Mouse (Mus musculus): ENCODE data around the gene Stk16. TPM values are rescaled to one million over a fixed set of nuclear protein-coding genes. Genes with fewer than 3 reads are reported as not detected.

The Stk16 gene
- polyA plus RNA-seq, 1 experiment from 2014 or later, result 138 TPM

- 92% methylated on average over 9 of the region's 9 CpGs for WGBS
- ATAC-seq (ENCODE audit: low read depth), result no peak
- peaks cover 51% of the 10 kb centered on the region for H3K27me3 ChIP-seq
- H3K4me2 ChIP-seq, result no peak overlapping the region
- no peaks in the 10 kb centered on the region for H3K9me3 ChIP-seq
- no peak overlapping the region for H3K9ac ChIP-seq
- H3K4me1 ChIP-seq (replicated peaks), result peaks cover 43% of the 10 kb centered on the region
- H3K27ac ChIP-seq (replicated peaks), result no peak overlapping the region
- H3K36me3 ChIP-seq, result peaks cover 43% of the 10 kb centered on the region
- no peak overlapping the region for H3K4me3 ChIP-seq
Measured at GRCm38 (mm10) chr1:75215785-75216184, 5.1 kb downstream of the Stk16 start.

GRCm38 (mm10) chr1:75216797-75217585, 6.4 kb downstream of the Stk16 start:
- H3K36me3 ChIP-seq, result peaks cover 41% of the 10 kb centered on the region
- H3K27me3 ChIP-seq, result peaks cover 63% of the 10 kb centered on the region
- H3K4me3 ChIP-seq, result no peak overlapping the region
- H3K9me3 ChIP-seq, result no peaks in the 10 kb centered on the region
- no peak for ATAC-seq (ENCODE audit: low read depth)
- H3K4me1 ChIP-seq (replicated peaks), result peaks cover 34% of the 10 kb centered on the region
- H3K27ac ChIP-seq (replicated peaks), result no peak overlapping the region
- no peak overlapping the region for H3K4me2 ChIP-seq
- H3K9ac ChIP-seq, result no peak overlapping the region
- WGBS, result 79% methylated on average over 13 of the region's 13 CpGs

GRCm38 (mm10) chr1:75217893-75218226, 7.2 kb downstream of the Stk16 start:
- Histone ChIP-seq H3K4me3 (peak overlapping the region; percentile 54; the same call in 1 of the 2 replicates), H3K9me3 (no peaks in the 10 kb centered on the region), H3K9ac (0 out of 2 replicates have a peak overlapping the region, but pooled peaks have one; percentile 69), H3K27me3 (peaks cover 72% of the 10 kb centered on the region), H3K27ac (replicated peaks) (no peak overlapping the region), H3K36me3 (peaks cover 33% of the 10 kb centered on the region), H3K4me2 (peak overlapping the region; percentile 86), H3K4me1 (replicated peaks) (peaks cover 25% of the 10 kb centered on the region)
- 5% methylated on average over 6 of the region's 6 CpGs for WGBS
- no peak for ATAC-seq (ENCODE audit: low read depth)

GRCm38 (mm10) chr1:75218227-75219001, 7.8 kb downstream of the Stk16 start:
- no peak overlapping the region for H3K27ac ChIP-seq (replicated peaks)
- H3K4me3 ChIP-seq, result peak overlapping the region; percentile 54
- H3K9ac ChIP-seq, result peak overlapping the region; percentile 69
- WGBS, result 1% methylated on average over 38 of the region's 38 CpGs
- H3K9me3 ChIP-seq, result no peaks in the 10 kb centered on the region
- H3K27me3 ChIP-seq, result peaks cover 78% of the 10 kb centered on the region
- H3K36me3 ChIP-seq, result peaks cover 28% of the 10 kb centered on the region
- peak; percentile 46 for ATAC-seq (ENCODE audit: low read depth)
- peak overlapping the region; percentile 86 for H3K4me2 ChIP-seq
- peaks cover 20% of the 10 kb centered on the region for H3K4me1 ChIP-seq (replicated peaks)

- Histone ChIP-seq H3K9me3 (no peaks in the 10 kb centered on the region), H3K9ac (peak overlapping the region; percentile 69), H3K4me2 (peak overlapping the region; percentile 86), H3K4me3 (peak overlapping the region; percentile 54), H3K36me3 (peaks cover 21% of the 10 kb centered on the region), H3K4me1 (replicated peaks) (peaks cover 20% of the 10 kb centered on the region), H3K27ac (replicated peaks) (no peak overlapping the region), H3K27me3 (peaks cover 80% of the 10 kb centered on the region)
- ATAC-seq (ENCODE audit: low read depth), result peak; percentile 80; the same call in 1 of the 2 replicates
- WGBS, result 0% methylated on average over 24 of the region's 24 CpGs
Measured at GRCm38 (mm10) chr1:75219078-75219477, 8.4 kb downstream of the Stk16 start.

- Histone ChIP-seq H3K4me1 (replicated peaks) (peaks cover 20% of the 10 kb centered on the region), H3K27ac (replicated peaks) (no peak within 1 kb of the TSS), H3K4me3 (peak within 1 kb of the TSS; percentile 54), H3K36me3 (peaks cover 16% of the 10 kb centered on the region), H3K9me3 (no peaks in the 10 kb centered on the region), H3K4me2 (peak within 1 kb of the TSS; percentile 86), H3K27me3 (peaks cover 80% of the 10 kb centered on the region), H3K9ac (peak within 1 kb of the TSS; percentile 69)
- under 1% methylated on average over 34 of the region's 34 CpGs for WGBS
- peak; percentile 66; the same call in 1 of the 2 replicates for ATAC-seq (ENCODE audit: low read depth)
Measured at GRCm38 (mm10) chr1:75219531-75219930, 8.9 kb downstream of the Stk16 start, which contains the start of gene Tuba4a. Gene Tuba4a (minus strand): TSS chr1:75219865.

GRCm38 (mm10) chr1:75221538-75221937, 10.9 kb downstream of the Stk16 start:
- H3K9me3 ChIP-seq, result no peaks in the 10 kb centered on the region
- no peak overlapping the region for H3K4me2 ChIP-seq
- no peak overlapping the region for H3K9ac ChIP-seq
- 82% methylated on average over 3 of the region's 3 CpGs for WGBS
- ATAC-seq (ENCODE audit: low read depth), result no peak
- H3K27ac ChIP-seq (replicated peaks), result no peak overlapping the region
- H3K27me3 ChIP-seq, result peaks cover 72% of the 10 kb centered on the region
- no peak overlapping the region for H3K4me3 ChIP-seq
- peaks cover 20% of the 10 kb centered on the region for H3K4me1 ChIP-seq (replicated peaks)
- H3K36me3 ChIP-seq, result no peaks in the 10 kb centered on the region

GRCm38 (mm10) chr1:75222926-75223325, 12.3 kb downstream of the Stk16 start:
- 84% methylated on average over 6 of the region's 6 CpGs for WGBS
- ATAC-seq (ENCODE audit: low read depth), result no peak
- no peak overlapping the region for H3K4me2 ChIP-seq
- H3K9ac ChIP-seq, result no peak overlapping the region
- H3K4me1 ChIP-seq (replicated peaks), result peaks cover 20% of the 10 kb centered on the region
- H3K27me3 ChIP-seq, result peaks cover 58% of the 10 kb centered on the region
- H3K36me3 ChIP-seq, result no peaks in the 10 kb centered on the region
- no peak overlapping the region for H3K27ac ChIP-seq (replicated peaks)
- H3K4me3 ChIP-seq, result no peak overlapping the region
- H3K9me3 ChIP-seq, result no peaks in the 10 kb centered on the region

- Histone ChIP-seq H3K27ac (replicated peaks) (no peak overlapping the region), H3K9ac (no peak overlapping the region), H3K4me3 (no peak overlapping the region), H3K4me2 (no peak overlapping the region), H3K27me3 (peaks cover 52% of the 10 kb centered on the region), H3K4me1 (replicated peaks) (peaks cover 14% of the 10 kb centered on the region), H3K9me3 (no peaks in the 10 kb centered on the region), H3K36me3 (no peaks in the 10 kb centered on the region)
- no peak for ATAC-seq (ENCODE audit: low read depth)
- 76% methylated on average over 6 of the region's 6 CpGs for WGBS
Measured at GRCm38 (mm10) chr1:75223532-75223931, 12.9 kb downstream of the Stk16 start.

GRCm38 (mm10) chr1:75225473-75225872, 14.8 kb downstream of the Stk16 start:
- Histone ChIP-seq H3K4me1 (replicated peaks) (no peaks in the 10 kb centered on the region), H3K4me2 (no peak overlapping the region), H3K27ac (replicated peaks) (no peak overlapping the region), H3K9me3 (no peaks in the 10 kb centered on the region), H3K27me3 (peaks cover 33% of the 10 kb centered on the region), H3K4me3 (no peak overlapping the region), H3K36me3 (no peaks in the 10 kb centered on the region), H3K9ac (no peak overlapping the region)
- 58% methylated on average over 3 of the region's 3 CpGs for WGBS
- ATAC-seq (ENCODE audit: low read depth), result no peak

GRCm38 (mm10) chr1:75226138-75226537, 15.5 kb downstream of the Stk16 start:
- WGBS, result 73% methylated on average over 2 of the region's 2 CpGs

GRCm38 (mm10) chr1:75227653-75228052, 17.0 kb downstream of the Stk16 start:
- no peak overlapping the region for H3K4me2 ChIP-seq
- H3K4me1 ChIP-seq (replicated peaks), result no peaks in the 10 kb centered on the region
- H3K36me3 ChIP-seq, result no peaks in the 10 kb centered on the region
- H3K27ac ChIP-seq (replicated peaks), result no peak overlapping the region
- H3K9ac ChIP-seq, result no peak overlapping the region
- H3K9me3 ChIP-seq, result no peaks in the 10 kb centered on the region
- no peak overlapping the region for H3K4me3 ChIP-seq
- ATAC-seq (ENCODE audit: low read depth), result no peak
- H3K27me3 ChIP-seq, result peaks cover 20% of the 10 kb centered on the region
- 80% methylated on average over 1 of the region's 1 CpGs for WGBS

More at GRCm38 (mm10) chr1:75226138-75226537, 15.5 kb downstream of the Stk16 start:
- no peak for ATAC-seq (ENCODE audit: low read depth)
- H3K36me3 ChIP-seq, result no peaks in the 10 kb centered on the region
- H3K4me2 ChIP-seq, result no peak overlapping the region
- H3K9ac ChIP-seq, result no peak overlapping the region
- peaks cover 32% of the 10 kb centered on the region for H3K27me3 ChIP-seq
- H3K9me3 ChIP-seq, result no peaks in the 10 kb centered on the region
- H3K4me1 ChIP-seq (replicated peaks), result no peaks in the 10 kb centered on the region
- no peak overlapping the region for H3K4me3 ChIP-seq
- no peak overlapping the region for H3K27ac ChIP-seq (replicated peaks)
